Mouse (Mus musculus): ENCODE data around the gene Man1a2. TPM values are rescaled to one million over a fixed set of nuclear protein-coding genes. Genes with fewer than 3 reads are reported as not detected.
A peak's percentile ranks its signal among the peaks of the same experiment; 100 is the strongest.

Man1a2 gene
- polyA plus RNA-seq, 1 experiment from 2014 or later = 32.0 TPM

GRCm38 (mm10) chr3:100712140-100712539 lies 26.8 kb upstream of the Man1a2 start:
- Histone ChIP-seq H3K4me3 (replicated peaks) (no peak overlapping the region), H3K27me3 (no peaks in the 10 kb centered on the region), H3K36me3 (replicated peaks) (no peaks in the 10 kb centered on the region), H3K9ac (no peak overlapping the region), H3K4me2 (no peak overlapping the region), H3K27ac (replicated peaks) (no peak overlapping the region), H3K9me3 (replicated peaks) (no peaks in the 10 kb centered on the region), H3K4me1 (replicated peaks) (no peaks in the 10 kb centered on the region)
- WGBS (ENCODE audit: insufficient replicate concordance) = 34% methylated on average over 7 of the region's 7 CpGs
- ATAC-seq (ENCODE audit: insufficient read depth) = no peak

- no peaks in the 10 kb centered on the region for H3K36me3 ChIP-seq (replicated peaks)
- no peak overlapping the region for H3K4me2 ChIP-seq
- H3K4me3 ChIP-seq (replicated peaks) = no peak overlapping the region
- ATAC-seq (ENCODE audit: insufficient read depth) = no peak
- no peaks in the 10 kb centered on the region for H3K9me3 ChIP-seq (replicated peaks)
- no peaks in the 10 kb centered on the region for H3K27me3 ChIP-seq
- H3K27ac ChIP-seq (replicated peaks) = no peak overlapping the region
- H3K9ac ChIP-seq = no peak overlapping the region
- H3K4me1 ChIP-seq (replicated peaks) = no peaks in the 10 kb centered on the region
- WGBS (ENCODE audit: insufficient replicate concordance) = 29% methylated on average over 4 of the region's 4 CpGs
These were observed 26.2 kb upstream of the Man1a2 start for GRCm38 (mm10) chr3:100711486-100711885.

GRCm38 (mm10) chr3:100707117-100707516 lies 21.8 kb upstream of the Man1a2 start:
- Histone ChIP-seq H3K27ac (replicated peaks) (no peak overlapping the region), H3K27me3 (no peaks in the 10 kb centered on the region), H3K4me1 (replicated peaks) (no peaks in the 10 kb centered on the region), H3K36me3 (replicated peaks) (no peaks in the 10 kb centered on the region), H3K9me3 (replicated peaks) (no peaks in the 10 kb centered on the region), H3K4me3 (replicated peaks) (no peak overlapping the region), H3K4me2 (no peak overlapping the region), H3K9ac (no peak overlapping the region)
- ATAC-seq (ENCODE audit: insufficient read depth) = no peak
- 65% methylated on average over 4 of the region's 4 CpGs for WGBS (ENCODE audit: insufficient replicate concordance)

- H3K4me2 ChIP-seq = no peak overlapping the region
- no peaks in the 10 kb centered on the region for H3K27me3 ChIP-seq
- no peak overlapping the region for H3K9ac ChIP-seq
- no peaks in the 10 kb centered on the region for H3K4me1 ChIP-seq (replicated peaks)
- no peak overlapping the region for H3K4me3 ChIP-seq (replicated peaks)
- no peaks in the 10 kb centered on the region for H3K36me3 ChIP-seq (replicated peaks)
- WGBS (ENCODE audit: insufficient replicate concordance) = 49% methylated on average over 11 of the region's 11 CpGs
- H3K9me3 ChIP-seq (replicated peaks) = no peaks in the 10 kb centered on the region
- no peak overlapping the region for H3K27ac ChIP-seq (replicated peaks)
- no peak for ATAC-seq (ENCODE audit: insufficient read depth)
These were observed 19.9 kb upstream of the Man1a2 start for GRCm38 (mm10) chr3:100705128-100705667.

- Histone ChIP-seq H3K4me3 (replicated peaks) (no peak overlapping the region), H3K27me3 (no peaks in the 10 kb centered on the region), H3K4me1 (replicated peaks) (no peaks in the 10 kb centered on the region), H3K9me3 (replicated peaks) (no peaks in the 10 kb centered on the region), H3K9ac (no peak overlapping the region), H3K4me2 (no peak overlapping the region), H3K36me3 (replicated peaks) (no peaks in the 10 kb centered on the region), H3K27ac (replicated peaks) (no peak overlapping the region)
- ATAC-seq (ENCODE audit: insufficient read depth) = no peak
- 69% methylated on average over 22 of the region's 22 CpGs for WGBS (ENCODE audit: insufficient replicate concordance)
These were observed 18.7 kb upstream of the Man1a2 start for GRCm38 (mm10) chr3:100703847-100704644.

GRCm38 (mm10) chr3:100702875-100703846 lies 17.9 kb upstream of the Man1a2 start:
- H3K4me1 ChIP-seq (replicated peaks) = no peaks in the 10 kb centered on the region
- H3K36me3 ChIP-seq (replicated peaks) = no peaks in the 10 kb centered on the region
- no peak for ATAC-seq (ENCODE audit: insufficient read depth)
- no peak overlapping the region for H3K4me3 ChIP-seq (replicated peaks)
- H3K4me2 ChIP-seq = no peak overlapping the region
- WGBS (ENCODE audit: insufficient replicate concordance) = 50% methylated on average over 15 of the region's 15 CpGs
- H3K9me3 ChIP-seq (replicated peaks) = no peaks in the 10 kb centered on the region
- H3K27me3 ChIP-seq = no peaks in the 10 kb centered on the region
- no peak overlapping the region for H3K9ac ChIP-seq
- no peak overlapping the region for H3K27ac ChIP-seq (replicated peaks)

- H3K9me3 ChIP-seq (replicated peaks) = no peaks in the 10 kb centered on the region
- H3K9ac ChIP-seq = no peak overlapping the region
- no peaks in the 10 kb centered on the region; the same call in 1 of the 2 replicates for H3K27me3 ChIP-seq
- H3K4me1 ChIP-seq (replicated peaks) = peaks cover 29% of the 10 kb centered on the region
- H3K4me3 ChIP-seq (replicated peaks) = no peak overlapping the region
- no peak for ATAC-seq (ENCODE audit: insufficient read depth)
- H3K4me2 ChIP-seq = no peak overlapping the region
- no peak overlapping the region for H3K27ac ChIP-seq (replicated peaks)
- H3K36me3 ChIP-seq (replicated peaks) = no peaks in the 10 kb centered on the region
- 65% methylated on average over 6 of the region's 6 CpGs for WGBS (ENCODE audit: insufficient replicate concordance)
These were observed 3.4 kb upstream of the Man1a2 start for GRCm38 (mm10) chr3:100688747-100689146.

GRCm38 (mm10) chr3:100686756-100687155 lies 1.5 kb upstream of the Man1a2 start:
- Histone ChIP-seq H3K4me2 (peak overlapping the region; percentile 86; the same call in 1 of the 2 replicates), H3K36me3 (replicated peaks) (no peaks in the 10 kb centered on the region), H3K9ac (no peak overlapping the region), H3K27ac (replicated peaks) (no peak overlapping the region), H3K9me3 (replicated peaks) (no peaks in the 10 kb centered on the region), H3K27me3 (no peaks in the 10 kb centered on the region; the same call in 1 of the 2 replicates), H3K4me3 (replicated peaks) (peak overlapping the region; percentile 94), H3K4me1 (replicated peaks) (peaks cover 34% of the 10 kb centered on the region)
- ATAC-seq (ENCODE audit: insufficient read depth) = no peak
- WGBS (ENCODE audit: insufficient replicate concordance) = 86% methylated on average over 8 of the region's 8 CpGs

- Histone ChIP-seq H3K27me3 (no peaks in the 10 kb centered on the region; the same call in 1 of the 2 replicates), H3K4me1 (replicated peaks) (peaks cover 34% of the 10 kb centered on the region), H3K27ac (replicated peaks) (peak overlapping the region; percentile 93), H3K4me2 (peak overlapping the region; percentile 86), H3K36me3 (replicated peaks) (no peaks in the 10 kb centered on the region), H3K9ac (peak overlapping the region; percentile 95), H3K4me3 (replicated peaks) (peak overlapping the region; percentile 94), H3K9me3 (replicated peaks) (no peaks in the 10 kb centered on the region)
- ATAC-seq (ENCODE audit: insufficient read depth) = peak; percentile 85
- WGBS (ENCODE audit: insufficient replicate concordance) = under 1% methylated on average over 69 of the region's 77 CpGs
These were observed 564 bp upstream of the Man1a2 start for GRCm38 (mm10) chr3:100685763-100686370.

- no peak for ATAC-seq (ENCODE audit: insufficient read depth)
- peak overlapping the region; percentile 93 for H3K27ac ChIP-seq (replicated peaks)
These were observed 898 bp downstream of the Man1a2 start for GRCm38 (mm10) chr3:100684234-100684975.

More at GRCm38 (mm10) chr3:100684234-100684975, 898 bp downstream of the Man1a2 start:
- no peaks in the 10 kb centered on the region for H3K36me3 ChIP-seq (replicated peaks)
- under 1% methylated on average over 25 of the region's 25 CpGs for WGBS (ENCODE audit: insufficient replicate concordance)
- peak overlapping the region; percentile 94 for H3K4me3 ChIP-seq (replicated peaks)
- H3K9me3 ChIP-seq (replicated peaks) = no peaks in the 10 kb centered on the region
- H3K4me2 ChIP-seq = peak overlapping the region; percentile 86
- no peaks in the 10 kb centered on the region; the same call in 1 of the 2 replicates for H3K27me3 ChIP-seq
- H3K4me1 ChIP-seq (replicated peaks) = peaks cover 42% of the 10 kb centered on the region
- H3K9ac ChIP-seq = peak overlapping the region; percentile 95
